Comparison of ENCODE assay signal across 8 mouse cellular contexts in genomic region chr16:25376720-25377373, GRCm38 (mm10).
A peak's percentile ranks its signal among the peaks of the same experiment; 100 is the strongest.
DNase-seq lines count a peak whose midpoint lies in the region; ATAC-seq and TF ChIP-seq lines count a peak whose summit lies in the region.

No protein-coding gene starts in this region.

- 42% methylated on average over 14 of the region's 14 CpGs for WGBS in forebrain, embryonic 13.5 days

- no peaks in the 10 kb centered on the region for H3K9me3 ChIP-seq in CH12.LX (replicated peaks; ENCODE audit: low read length)
- no peaks in the 10 kb centered on the region for H3K9me3 ChIP-seq in forebrain, embryonic 13.5 days (replicated peaks)

- no peaks in the 10 kb centered on the region for H3K79me2 ChIP-seq in CH12.LX (replicated peaks; ENCODE audit: control insufficient read depth, extremely low read depth, insufficient read depth, poor library complexity, severe bottlenecking)

- H3K27ac ChIP-seq in CH12.LX (ENCODE audit: insufficient read depth, low read depth), result no peak overlapping the region
- no peak overlapping the region for H3K27ac ChIP-seq in forebrain, embryonic 13.5 days

- no peaks in the 10 kb centered on the region for H3K27me3 ChIP-seq in CH12.LX (replicated peaks)
- no peaks in the 10 kb centered on the region for H3K27me3 ChIP-seq in forebrain, embryonic 13.5 days

- peak; percentile 75; the same call in 1 of the 2 replicates for ATAC-seq in forebrain, embryonic 13.5 days

- peaks cover 8 to 23% of the 10 kb centered on the region in 2 experiments for H3K4me1 ChIP-seq in CH12.LX (ENCODE audit: control insufficient read depth in 1 of 2, insufficient read depth in 2 of 2)
- peaks cover 7% of the 10 kb centered on the region for H3K4me1 ChIP-seq in forebrain, embryonic 13.5 days

- TF ChIP-seq RAD21 in CH12.LX (IDR thresholded peaks at IDR 0.05; ENCODE audit: low read depth, low read length), result no peak; the same call in none of the 2 replicates

- H3K9ac ChIP-seq in CH12.LX (ENCODE audit: insufficient read depth, low read depth), result no peak overlapping the region
- H3K9ac ChIP-seq in forebrain, embryonic 13.5 days, result no peak overlapping the region

- peak; percentile 93 for DNase-seq in CH12.LX (ENCODE audit: extremely low read depth)
- peak; percentile 60 for DNase-seq in brain, adult 2 months (ENCODE audit: low read depth, low spot score)
- peak; percentile 84 for DNase-seq in heart, postnatal 4 days
- peak; percentile 65 to 84 for DNase-seq in layer of hippocampus, adult 8-10 months (ENCODE audit: low spot score in 2 of 2)
- peak; percentile 82 for DNase-seq in lung, postnatal 25 days (ENCODE audit: low spot score)
- DNase-seq in retina, postnatal 7 days (ENCODE audit: low read depth, low spot score), result peak; percentile 23
- peak; percentile 47 for DNase-seq in urinary bladder, postnatal 10 days (ENCODE audit: low spot score)

- H3K4me3 ChIP-seq in CH12.LX (replicated peaks in 1 of 3; ENCODE audit: low read depth in 2 of 3, low read length in 2 of 3, poor library complexity in 1 of 3), result no peak overlapping the region
- no peak overlapping the region for H3K4me3 ChIP-seq in forebrain, embryonic 13.5 days

- peak; percentile 59 for TF ChIP-seq EP300 in CH12.LX (IDR thresholded peaks at IDR 0.05; ENCODE audit: low read length)

- in situ Hi-C loops in CH12.LX (cut with MboI; ENCODE audit: low pct_ligation_motif_present, low pct_unique_long_range_greater_than_20kb, low sequenced_read_pairs), result loop anchor here (25.0 kb wide), 2 partner anchors 385 to 810 kb away; no protein-coding TSS in a partner anchor

- no peaks in the 10 kb centered on the region for H3K36me3 ChIP-seq in CH12.LX (replicated peaks in 1 of 2; ENCODE audit: control insufficient read depth in 1 of 2, insufficient read depth in 1 of 2, low read length in 1 of 2)
- H3K36me3 ChIP-seq in forebrain, embryonic 13.5 days (ENCODE audit: poor library complexity, severe bottlenecking), result no peaks in the 10 kb centered on the region

- peak; percentile 97 to 99 for TF ChIP-seq CTCF in CH12.LX (conservative IDR thresholded peaks at IDR 0.05 in 1 of 2, IDR thresholded peaks at IDR 0.05 in 1 of 2; ENCODE audit: low read depth in 2 of 2, low read length in 2 of 2)

- TF ChIP-seq POLR2A in CH12.LX (IDR thresholded peaks at IDR 0.05; ENCODE audit: low read depth, low read length), result no peak

- no peak overlapping the region for H3K4me2 ChIP-seq in CH12.LX (ENCODE audit: insufficient read depth, low read depth, poor library complexity, severe bottlenecking)
- H3K4me2 ChIP-seq in forebrain, embryonic 13.5 days, result no peak overlapping the region

- dilution Hi-C loops in CH12.LX (cut with MboI; ENCODE audit: extremely low pct_ligation_motif_present, extremely low pct_unique_long_range_greater_than_20kb, low sequenced_read_pairs), result no loop called here

TF ChIP-seq in CH12.LX, 34 proteins besides CTCF, POLR2A, EP300 and RAD21:
- TF ChIP-seq MYC (IDR thresholded peaks at IDR 0.05; ENCODE audit: low read depth, low read length), result 0 out of 2 replicates have a peak, but pooled peaks have one; percentile 53
- TF ChIP-seq CHD1 (IDR thresholded peaks at IDR 0.05; ENCODE audit: low read depth, low read length), result peak; percentile 40; the same call in 1 of the 2 replicates
- TF ChIP-seq GABPA (IDR thresholded peaks at IDR 0.05; ENCODE audit: insufficient replicate concordance, low read depth, low read length), result no peak
- 0 out of 2 replicates have a peak, but pooled peaks have one; percentile 40 for TF ChIP-seq MXI1 (IDR thresholded peaks at IDR 0.05; ENCODE audit: low read depth, low read length)
- TF ChIP-seq ZC3H11A (IDR thresholded peaks at IDR 0.05; ENCODE audit: low read depth, low read length), result peak; percentile 98
- TF ChIP-seq TCF12 (IDR thresholded peaks at IDR 0.05; ENCODE audit: low read depth, low read length), result peak; percentile 54; the same call in 1 of the 2 replicates
- TF ChIP-seq NELFE (IDR thresholded peaks at IDR 0.05; ENCODE audit: low read depth, low read length), result peak; percentile 42; the same call in 1 of the 2 replicates
- TF ChIP-seq ZKSCAN1 (IDR thresholded peaks at IDR 0.05; ENCODE audit: borderline replicate concordance, low read depth, low read length), result no peak
- no peak for TF ChIP-seq NRF1 (IDR thresholded peaks at IDR 0.05; ENCODE audit: low read depth, low read length)
- TF ChIP-seq ELF1 (IDR thresholded peaks at IDR 0.05; ENCODE audit: low read depth, low read length), result peak; percentile 57; the same call in 1 of the 2 replicates
- TF ChIP-seq ZMIZ1 (IDR thresholded peaks at IDR 0.05; ENCODE audit: low read depth, low read length), result no peak
- TF ChIP-seq USF2 (conservative IDR thresholded peaks at IDR 0.05; ENCODE audit: low read depth, low read length), result no peak
- TF ChIP-seq BHLHE40 (IDR thresholded peaks at IDR 0.05; ENCODE audit: low read depth, low read length), result peak; percentile 60
- TF ChIP-seq PAX5 (IDR thresholded peaks at IDR 0.05; ENCODE audit: low read length), result no peak
- TF ChIP-seq CHD2 (IDR thresholded peaks at IDR 0.05; ENCODE audit: low read length), result peak; percentile 41; the same call in 1 of the 2 replicates
- TF ChIP-seq JUN (IDR thresholded peaks at IDR 0.05; ENCODE audit: insufficient read depth, low read depth, low read length), result no peak; the same call in 1 of the 2 replicates
- 0 out of 2 replicates have a peak, but pooled peaks have one; percentile 5 for TF ChIP-seq MAFK (IDR thresholded peaks at IDR 0.05; ENCODE audit: insufficient replicate concordance, low read length)
- 0 out of 2 replicates have a peak, but pooled peaks have one; percentile 21 for TF ChIP-seq E2F4 (IDR thresholded peaks at IDR 0.05; ENCODE audit: insufficient replicate concordance, low read depth, low read length)
- TF ChIP-seq ZNF384 (IDR thresholded peaks at IDR 0.05; ENCODE audit: low read depth, low read length), result no peak; the same call in 1 of the 2 replicates
- no peak for TF ChIP-seq KAT2A (IDR thresholded peaks at IDR 0.05; ENCODE audit: insufficient replicate concordance, low read length)
- TF ChIP-seq HCFC1 (IDR thresholded peaks at IDR 0.05; ENCODE audit: low read depth, low read length), result peak; percentile 31; the same call in 1 of the 2 replicates
- no peak; the same call in 1 of the 2 replicates for TF ChIP-seq MAX (IDR thresholded peaks at IDR 0.05; ENCODE audit: low read length)
- TF ChIP-seq ETS1 (conservative IDR thresholded peaks at IDR 0.05; ENCODE audit: low read depth, low read length), result no peak
- no peak for TF ChIP-seq TBP (conservative IDR thresholded peaks at IDR 0.05; ENCODE audit: low read depth, low read length)
- TF ChIP-seq UBTF (IDR thresholded peaks at IDR 0.05; ENCODE audit: low read depth, low read length), result no peak
- peak; percentile 86 for TF ChIP-seq IRF4 (IDR thresholded peaks at IDR 0.05; ENCODE audit: low read depth, low read length)
- peak; percentile 69; the same call in 1 of the 2 replicates for TF ChIP-seq SIN3A (IDR thresholded peaks at IDR 0.05; ENCODE audit: low read length)
- TF ChIP-seq RCOR1 (conservative IDR thresholded peaks at IDR 0.05; ENCODE audit: low read depth, low read length), result no peak
- peak; percentile 75; the same call in 1 of the 2 replicates for TF ChIP-seq MAZ (IDR thresholded peaks at IDR 0.05; ENCODE audit: low read depth, low read length)
- peak; percentile 56 for TF ChIP-seq MEF2A (IDR thresholded peaks at IDR 0.05; ENCODE audit: borderline replicate concordance, low read depth, low read length)
- no peak for TF ChIP-seq USF1 (IDR thresholded peaks at IDR 0.05; ENCODE audit: low read depth, low read length)
- no peak for TF ChIP-seq POLR2AphosphoS2 (IDR thresholded peaks at IDR 0.05; ENCODE audit: low read depth, low read length)
- peak; percentile 52 for TF ChIP-seq JUND (conservative IDR thresholded peaks at IDR 0.05; ENCODE audit: low read depth, low read length)
- peak; percentile 99 for TF ChIP-seq SMC3 (IDR thresholded peaks at IDR 0.05; ENCODE audit: low read depth, low read length)

Comparison
In these comparisons a context has a peak if more than half of its experiments do, and no peak if none do; other contexts are left out.
1. DNase-seq: peak in every context shown above with its lines; median percentile 93 in CH12.LX; 84 in heart, postnatal 4 days; 82 in lung, postnatal 25 days; 74 in layer of hippocampus, adult 8-10 months; 60 in brain, adult 2 months; 47 in urinary bladder, postnatal 10 days; 23 in retina, postnatal 7 days.